Comparison of ENCODE assay signal across 1 mouse cellular context in the genomic region with DNA sequence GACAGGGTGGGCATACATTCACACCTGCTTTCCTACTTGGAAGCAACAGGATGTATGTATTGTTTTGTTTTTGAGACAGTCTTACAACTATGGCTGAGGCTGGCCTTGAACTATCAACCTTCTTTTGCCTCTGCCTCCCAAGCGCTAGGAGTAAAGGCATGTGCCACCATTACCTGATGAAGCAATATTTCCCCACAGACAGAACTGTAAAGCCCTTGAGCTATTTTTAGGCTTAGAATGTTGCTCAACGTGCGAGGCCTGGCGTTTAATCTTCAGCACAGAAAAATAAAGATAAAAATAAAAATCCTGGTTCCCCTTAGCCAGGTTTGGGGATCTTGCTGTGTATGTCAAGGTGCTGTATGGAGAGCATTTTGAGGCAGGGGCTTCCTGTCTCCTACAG.
A peak's percentile ranks its signal among the peaks of the same experiment; 100 is the strongest.
TF ChIP-seq lines count a peak whose summit lies in the region.

No protein-coding gene starts in this region.

TF ChIP-seq in MEL, 35 proteins besides CTCF, POLR2A, EP300 and RAD21:
- 0 out of 2 replicates have a peak, but pooled peaks have one; percentile 26 for TF ChIP-seq TBP (IDR thresholded peaks at IDR 0.05; ENCODE audit: low read depth, low read length)
- no peak for TF ChIP-seq MAX (IDR thresholded peaks at IDR 0.05; ENCODE audit: low read length)
